Mouse (Mus musculus) lung, adult 2 months (tissue): ENCODE measurements around the gene Ntm.

ENCODE experiments used
- CTCF ChIP-seq: fragments of 200-500 bp; IDR thresholded peaks from 2 replicates; pipeline ENCODE4 v1.5.1; 2011; ENCODE audit warnings: mild to moderate bottlenecking, low read length, control low read depth; ENCODE audit not compliant: insufficient read depth
- POLR2A ChIP-seq: fragments of 200-500 bp; IDR thresholded peaks from 2 replicates; pipeline ENCODE4 v1.6.1; 2011; ENCODE audit warnings: low read depth, mild to moderate bottlenecking, control low read depth, low read length, borderline replicate concordance; ENCODE audit errors: extremely low read depth

GRCm38 (mm10) chr9:29410728-29411407 is 552.1 kb downstream of the Ntm start:
- TF ChIP-seq CTCF, result no peak
- no peak for TF ChIP-seq POLR2A
